Mouse (Mus musculus): ENCODE data around the gene Kera. TPM values are rescaled to one million over a fixed set of nuclear protein-coding genes. Genes with fewer than 3 reads are reported as not detected.

Kera gene
- not detected in 2 replicates for polyA plus RNA-seq (2012; rRNA removed)

DNA sequence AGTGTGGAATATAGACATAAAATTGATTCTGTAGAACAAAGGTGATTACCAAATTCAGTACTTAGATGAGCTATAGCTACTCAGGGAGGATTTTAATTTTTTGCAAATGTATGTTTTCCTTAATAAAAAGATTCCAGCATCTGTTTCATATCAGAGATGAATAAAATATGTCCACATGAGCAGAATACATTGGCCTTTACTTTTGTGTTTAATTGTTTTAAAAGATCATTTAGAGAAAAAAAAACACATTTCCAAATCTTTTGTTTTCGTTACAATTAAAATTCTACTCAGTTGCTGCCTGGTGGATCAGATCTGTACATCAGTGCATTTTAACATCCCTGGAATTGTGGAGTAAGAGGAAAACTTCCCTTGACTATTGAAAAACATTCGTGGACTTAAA is at the start of gene Kera:
Gene Kera, plus strand, starts transcription at position 301 of the 400 bp plus-strand sequence.
- DNase-seq, result no peak
- Histone ChIP-seq H3K27ac (ENCODE audit: control insufficient read depth, insufficient read depth, low read length) (no peak within 1 kb of the TSS), H3K4me3 (ENCODE audit: control insufficient read depth, insufficient read depth, low read length) (no peak within 1 kb of the TSS), H3K36me3 (ENCODE audit: control insufficient read depth, insufficient read depth, low read length) (no peaks in the 10 kb centered on the region), H3K27me3 (ENCODE audit: control insufficient read depth, insufficient read depth, low read length) (no peaks in the 10 kb centered on the region), H3K4me1 (replicated peaks; ENCODE audit: control insufficient read depth, insufficient read depth, low read length) (no peaks in the 10 kb centered on the region)
- TF ChIP-seq CTCF (IDR thresholded peaks at IDR 0.05; ENCODE audit: borderline replicate concordance, control insufficient read depth, extremely low read depth, insufficient read depth, low read length, poor library complexity) (no peak), POLR2A (IDR thresholded peaks at IDR 0.05; ENCODE audit: control insufficient read depth, extremely low read depth, insufficient read depth, low read length, poor library complexity) (no peak)
- 77% methylated on average over 2 of the region's 2 CpGs for WGBS

GRCm38 (mm10) chr10:97564957-97565856 is 41.5 kb upstream of the Kera start, which contains the start of gene Lum:
Gene Lum (plus strand): TSS chr10:97565128.
- no peak for TF ChIP-seq CTCF (IDR thresholded peaks at IDR 0.05; ENCODE audit: borderline replicate concordance, control insufficient read depth, extremely low read depth, insufficient read depth, low read length, poor library complexity)
- no peak for TF ChIP-seq POLR2A (IDR thresholded peaks at IDR 0.05; ENCODE audit: control insufficient read depth, extremely low read depth, insufficient read depth, low read length, poor library complexity)
- no peak for DNase-seq
- no peak within 1 kb of the TSS for H3K4me3 ChIP-seq (ENCODE audit: control insufficient read depth, insufficient read depth, low read length)
- H3K27me3 ChIP-seq (ENCODE audit: control insufficient read depth, insufficient read depth, low read length), result no peaks in the 10 kb centered on the region
- WGBS, result 29% methylated on average over 10 of the region's 10 CpGs
- no peaks in the 10 kb centered on the region for H3K4me1 ChIP-seq (replicated peaks; ENCODE audit: control insufficient read depth, insufficient read depth, low read length)
- H3K36me3 ChIP-seq (ENCODE audit: control insufficient read depth, insufficient read depth, low read length), result no peaks in the 10 kb centered on the region
- no peak within 1 kb of the TSS for H3K27ac ChIP-seq (ENCODE audit: control insufficient read depth, insufficient read depth, low read length)

- no peak overlapping the region for H3K27ac ChIP-seq (ENCODE audit: control insufficient read depth, insufficient read depth, low read length)
- H3K36me3 ChIP-seq (ENCODE audit: control insufficient read depth, insufficient read depth, low read length), result no peaks in the 10 kb centered on the region
- 73% methylated on average over 8 of the region's 8 CpGs for WGBS
- H3K4me1 ChIP-seq (replicated peaks; ENCODE audit: control insufficient read depth, insufficient read depth, low read length), result no peaks in the 10 kb centered on the region
- H3K4me3 ChIP-seq (ENCODE audit: control insufficient read depth, insufficient read depth, low read length), result no peak overlapping the region
- H3K27me3 ChIP-seq (ENCODE audit: control insufficient read depth, insufficient read depth, low read length), result no peaks in the 10 kb centered on the region
- no peak for DNase-seq
- TF ChIP-seq CTCF (IDR thresholded peaks at IDR 0.05; ENCODE audit: borderline replicate concordance, control insufficient read depth, extremely low read depth, insufficient read depth, low read length, poor library complexity) (no peak), POLR2A (IDR thresholded peaks at IDR 0.05; ENCODE audit: control insufficient read depth, extremely low read depth, insufficient read depth, low read length, poor library complexity) (no peak)
Measured at GRCm38 (mm10) chr10:97567489-97568135, 39.1 kb upstream of the Kera start.

- no peaks in the 10 kb centered on the region for H3K27me3 ChIP-seq (ENCODE audit: control insufficient read depth, insufficient read depth, low read length)
- 88% methylated on average over 4 of the region's 4 CpGs for WGBS
- H3K4me1 ChIP-seq (replicated peaks; ENCODE audit: control insufficient read depth, insufficient read depth, low read length), result no peaks in the 10 kb centered on the region
- H3K36me3 ChIP-seq (ENCODE audit: control insufficient read depth, insufficient read depth, low read length), result no peaks in the 10 kb centered on the region
- no peak for TF ChIP-seq CTCF (IDR thresholded peaks at IDR 0.05; ENCODE audit: borderline replicate concordance, control insufficient read depth, extremely low read depth, insufficient read depth, low read length, poor library complexity)
- no peak for TF ChIP-seq POLR2A (IDR thresholded peaks at IDR 0.05; ENCODE audit: control insufficient read depth, extremely low read depth, insufficient read depth, low read length, poor library complexity)
- no peak overlapping the region for H3K4me3 ChIP-seq (ENCODE audit: control insufficient read depth, insufficient read depth, low read length)
- H3K27ac ChIP-seq (ENCODE audit: control insufficient read depth, insufficient read depth, low read length), result no peak overlapping the region
- DNase-seq, result no peak
Measured at GRCm38 (mm10) chr10:97582543-97583231, 24.0 kb upstream of the Kera start.

- Histone ChIP-seq H3K27ac (ENCODE audit: control insufficient read depth, insufficient read depth, low read length) (no peak overlapping the region), H3K36me3 (ENCODE audit: control insufficient read depth, insufficient read depth, low read length) (no peaks in the 10 kb centered on the region), H3K27me3 (ENCODE audit: control insufficient read depth, insufficient read depth, low read length) (no peaks in the 10 kb centered on the region), H3K4me3 (ENCODE audit: control insufficient read depth, insufficient read depth, low read length) (no peak overlapping the region), H3K4me1 (replicated peaks; ENCODE audit: control insufficient read depth, insufficient read depth, low read length) (no peaks in the 10 kb centered on the region)
- no peak for TF ChIP-seq POLR2A (IDR thresholded peaks at IDR 0.05; ENCODE audit: control insufficient read depth, extremely low read depth, insufficient read depth, low read length, poor library complexity)
- TF ChIP-seq CTCF (IDR thresholded peaks at IDR 0.05; ENCODE audit: borderline replicate concordance, control insufficient read depth, extremely low read depth, insufficient read depth, low read length, poor library complexity), result no peak
- DNase-seq, result no peak
- WGBS, result 88% methylated on average over 3 of the region's 3 CpGs
Measured at GRCm38 (mm10) chr10:97584176-97584575, 22.5 kb upstream of the Kera start.

DNA sequence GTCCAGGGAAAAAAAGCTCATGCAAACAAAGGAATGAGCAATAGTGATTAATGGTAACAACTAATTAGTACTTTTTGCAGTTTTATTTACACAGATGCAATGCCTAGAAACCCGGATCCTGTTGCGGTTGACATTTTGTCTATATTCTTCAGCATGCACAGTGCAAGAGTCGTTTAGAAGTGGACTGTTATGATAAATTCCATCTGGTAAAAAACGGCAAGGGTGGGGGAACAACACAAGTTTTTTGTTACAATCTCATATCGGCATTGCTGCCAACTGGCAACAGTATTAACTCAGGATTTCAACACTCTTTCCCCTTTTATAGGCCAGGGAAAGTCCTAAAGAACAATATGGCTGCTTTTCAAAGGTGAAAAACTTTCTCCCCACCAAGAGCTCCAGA is 19.5 kb upstream of the Kera start:
- Histone ChIP-seq H3K4me3 (ENCODE audit: control insufficient read depth, insufficient read depth, low read length) (no peak overlapping the region), H3K27ac (ENCODE audit: control insufficient read depth, insufficient read depth, low read length) (no peak overlapping the region), H3K4me1 (replicated peaks; ENCODE audit: control insufficient read depth, insufficient read depth, low read length) (no peaks in the 10 kb centered on the region), H3K36me3 (ENCODE audit: control insufficient read depth, insufficient read depth, low read length) (no peaks in the 10 kb centered on the region), H3K27me3 (ENCODE audit: control insufficient read depth, insufficient read depth, low read length) (no peaks in the 10 kb centered on the region)
- WGBS, result 90% methylated on average over 5 of the region's 5 CpGs
- TF ChIP-seq CTCF (IDR thresholded peaks at IDR 0.05; ENCODE audit: borderline replicate concordance, control insufficient read depth, extremely low read depth, insufficient read depth, low read length, poor library complexity) (no peak), POLR2A (IDR thresholded peaks at IDR 0.05; ENCODE audit: control insufficient read depth, extremely low read depth, insufficient read depth, low read length, poor library complexity) (no peak)
- DNase-seq, result no peak

All from thymus, adult 2 months (tissue).